Mouse (Mus musculus): Measurements from ENCODE around the gene Pcsk6.

DNA sequence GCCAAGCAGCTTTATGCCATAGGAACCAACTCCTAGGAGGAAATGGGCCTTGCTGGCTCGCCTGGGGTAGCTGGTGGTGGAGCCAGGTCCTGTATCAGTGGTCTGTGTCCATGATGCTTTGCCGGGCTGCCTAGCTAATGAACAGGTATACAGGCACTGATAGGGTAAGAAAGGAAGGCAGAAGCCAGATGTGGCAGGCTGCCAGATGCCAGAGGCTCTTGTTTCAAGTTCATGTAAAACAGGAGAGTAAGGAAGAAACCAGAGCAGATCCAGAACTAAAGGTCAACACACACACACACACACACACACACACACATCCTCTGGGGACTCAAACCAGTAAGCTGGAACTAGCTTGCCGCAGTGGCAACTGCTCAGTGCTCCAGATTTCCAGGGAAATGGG lies 176.7 kb downstream of the Pcsk6 start:
- TF ChIP-seq CTCF (IDR thresholded peaks at IDR 0.05; ENCODE audit: low read depth) (no peak), EP300 (IDR thresholded peaks at IDR 0.05; ENCODE audit: low read depth) (no peak)

All from liver, embryonic 14.5 days (tissue).